In the genomic region with DNA sequence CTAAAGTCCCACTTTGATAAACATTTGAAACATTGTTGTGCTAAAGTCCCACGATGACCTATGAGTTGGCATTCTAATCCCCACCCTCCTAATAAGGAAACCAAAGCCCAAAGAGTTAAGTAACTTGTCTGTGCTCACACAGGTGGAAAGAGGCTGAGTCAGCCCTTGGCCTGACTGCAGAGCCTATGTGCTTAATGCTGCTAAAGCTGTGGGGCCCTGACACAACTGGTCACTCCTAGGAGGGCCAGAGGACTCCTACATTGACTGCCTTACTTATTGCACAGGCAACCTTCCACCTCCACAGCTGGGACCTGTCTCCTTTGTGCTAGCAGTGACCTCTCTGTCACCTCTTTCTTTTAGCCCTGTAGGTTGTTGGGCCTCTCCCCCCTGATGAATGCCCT, we compare ENCODE assay signal across 14 mouse cellular contexts.
A peak's percentile ranks its signal among the peaks of the same experiment; 100 is the strongest.
DNase-seq lines count a peak whose midpoint lies in the region; ATAC-seq and TF ChIP-seq lines count a peak whose summit lies in the region.
"Had no signal": no experiment of that assay in that cellular context is flagged by ENCODE, and none has a peak within 500 bp of the region (broad histone marks: within the 10 kb centered on the region; RNA-seq: fewer than 3 reads in every experiment).

No protein-coding gene starts in this region.

- peak overlapping the region; percentile 69; the same call in 1 of the 2 replicates for H3K27ac ChIP-seq in forebrain, embryonic 10.5 days
- H3K27ac ChIP-seq in forebrain, embryonic 11.5 days (ENCODE audit: low read depth, low read length) = no peak overlapping the region
- peak overlapping the region; percentile 75 for H3K27ac ChIP-seq in stomach, postnatal 0 days (replicated peaks)
- H3K27ac ChIP-seq in forebrain, embryonic 16.5 days (ENCODE audit: low read length) = no peak overlapping the region
- H3K27ac ChIP-seq: limb, embryonic 13.5 days; midbrain, embryonic 13.5 days had no signal

- H3K36me3 ChIP-seq in forebrain, embryonic 10.5 days (replicated peaks) = no peaks in the 10 kb centered on the region
- H3K36me3 ChIP-seq in forebrain, embryonic 11.5 days (ENCODE audit: control insufficient read depth, insufficient read depth, low read length) = no peaks in the 10 kb centered on the region
- H3K36me3 ChIP-seq in megakaryocyte, embryonic 14.5 days (replicated peaks; ENCODE audit: low read length) = peaks cover 86% of the 10 kb centered on the region
- no peaks in the 10 kb centered on the region; the same call in 1 of the 2 replicates for H3K36me3 ChIP-seq in stomach, postnatal 0 days (ENCODE audit: control insufficient read depth, insufficient read depth, low read length)
- H3K36me3 ChIP-seq in forebrain, embryonic 16.5 days (ENCODE audit: control insufficient read depth, insufficient read depth) = no peaks in the 10 kb centered on the region
- H3K36me3 ChIP-seq: limb, embryonic 13.5 days; midbrain, embryonic 13.5 days had no signal

- peaks cover 37% of the 10 kb centered on the region for H3K27me3 ChIP-seq in forebrain, embryonic 10.5 days (ENCODE audit: poor library complexity, severe bottlenecking)
- H3K27me3 ChIP-seq in forebrain, embryonic 11.5 days (ENCODE audit: control insufficient read depth, insufficient read depth, low read length) = no peaks in the 10 kb centered on the region
- no peaks in the 10 kb centered on the region for H3K27me3 ChIP-seq in megakaryocyte, embryonic 14.5 days (replicated peaks)
- H3K27me3 ChIP-seq in stomach, postnatal 0 days (ENCODE audit: control insufficient read depth, insufficient read depth, low read length) = no peaks in the 10 kb centered on the region
- H3K27me3 ChIP-seq in forebrain, embryonic 16.5 days (replicated peaks; ENCODE audit: control insufficient read depth, insufficient read depth, low read length) = no peaks in the 10 kb centered on the region

- WGBS in forebrain, embryonic 10.5 days = 41% methylated on average over 1 of the region's 1 CpGs
- WGBS in forebrain, embryonic 11.5 days = 14% methylated on average over 1 of the region's 1 CpGs
- WGBS in stomach, postnatal 0 days = 10% methylated on average over 1 of the region's 1 CpGs
- WGBS in forebrain, embryonic 16.5 days = 8% methylated on average over 1 of the region's 1 CpGs

- no peak for DNase-seq in forebrain, embryonic 10.5 days (ENCODE audit: extremely low spot score, low spot score)
- DNase-seq in forebrain, embryonic 11.5 days (ENCODE audit: low spot score) = no peak
- DNase-seq in kidney, postnatal 4 days = peak; percentile 54 to 62
- peak; percentile 48 for DNase-seq in stomach, postnatal 0 days (ENCODE audit: low spot score)
- DNase-seq in adrenal gland, adult 2 months = no peak
- DNase-seq: B cell, adult 2 months; gastrocnemius, postnatal 25 days; heart, postnatal 14 days; thymus, postnatal 25 days had no signal

- no peak overlapping the region for H3K9ac ChIP-seq in forebrain, embryonic 11.5 days (ENCODE audit: low read length)
- no peak overlapping the region for H3K9ac ChIP-seq in stomach, postnatal 0 days (ENCODE audit: low read length)
- no peak overlapping the region for H3K9ac ChIP-seq in forebrain, embryonic 16.5 days (replicated peaks; ENCODE audit: low read depth, low read length)
- H3K9ac ChIP-seq: limb, embryonic 13.5 days; midbrain, embryonic 13.5 days had no signal

- no peak overlapping the region for H3K4me2 ChIP-seq in forebrain, embryonic 11.5 days (ENCODE audit: low read depth, low read length, severe bottlenecking)
- no peak overlapping the region for H3K4me2 ChIP-seq in stomach, postnatal 0 days (replicated peaks; ENCODE audit: low read depth)
- no peak overlapping the region for H3K4me2 ChIP-seq in forebrain, embryonic 16.5 days (ENCODE audit: low read length)
- H3K4me2 ChIP-seq: limb, embryonic 13.5 days; midbrain, embryonic 13.5 days had no signal

- H3K4me3 ChIP-seq in forebrain, embryonic 10.5 days = no peak overlapping the region
- H3K4me3 ChIP-seq in forebrain, embryonic 11.5 days (ENCODE audit: low read depth, low read length) = no peak overlapping the region
- peak overlapping the region; percentile 69 for H3K4me3 ChIP-seq in megakaryocyte, embryonic 14.5 days (replicated peaks)
- H3K4me3 ChIP-seq in stomach, postnatal 0 days (ENCODE audit: low read depth, low read length) = no peak overlapping the region
- H3K4me3 ChIP-seq in forebrain, embryonic 16.5 days (replicated peaks; ENCODE audit: low read length) = no peak overlapping the region
- H3K4me3 ChIP-seq: limb, embryonic 13.5 days; midbrain, embryonic 13.5 days had no signal

- no peak for ATAC-seq in forebrain, embryonic 11.5 days (replicated peaks; ENCODE audit: low FRiP score)
- no peak for ATAC-seq in megakaryocyte, adult 5-6 weeks (ENCODE audit: poor library complexity, severe bottlenecking)
- peak; percentile 78 for ATAC-seq in stomach, postnatal 0 days (ENCODE audit: low FRiP score, low TSS enrichment)
- no peak for ATAC-seq in forebrain, embryonic 16.5 days
- ATAC-seq: midbrain, embryonic 13.5 days had no signal

- peaks cover 25% of the 10 kb centered on the region for H3K4me1 ChIP-seq in forebrain, embryonic 10.5 days
- 0 out of 2 replicates have a peak, but pooled peaks cover 3% of the 10 kb centered on the region for H3K4me1 ChIP-seq in forebrain, embryonic 11.5 days (replicated peaks; ENCODE audit: control insufficient read depth, insufficient read depth, low read length)
- H3K4me1 ChIP-seq in megakaryocyte, embryonic 14.5 days = peaks cover 96% of the 10 kb centered on the region
- H3K4me1 ChIP-seq in stomach, postnatal 0 days (replicated peaks; ENCODE audit: control insufficient read depth, insufficient read depth) = no peaks in the 10 kb centered on the region
- no peaks in the 10 kb centered on the region for H3K4me1 ChIP-seq in forebrain, embryonic 16.5 days (replicated peaks; ENCODE audit: control insufficient read depth, insufficient read depth, low read length)

- H3K9me3 ChIP-seq in forebrain, embryonic 10.5 days = no peaks in the 10 kb centered on the region
- H3K9me3 ChIP-seq in forebrain, embryonic 11.5 days (ENCODE audit: control insufficient read depth, low read length) = no peaks in the 10 kb centered on the region
- H3K9me3 ChIP-seq in megakaryocyte, embryonic 14.5 days = no peaks in the 10 kb centered on the region
- H3K9me3 ChIP-seq in stomach, postnatal 0 days (ENCODE audit: control insufficient read depth, low read length) = no peaks in the 10 kb centered on the region
- H3K9me3 ChIP-seq in forebrain, embryonic 16.5 days (ENCODE audit: control insufficient read depth, low read length) = no peaks in the 10 kb centered on the region
- H3K9me3 ChIP-seq: limb, embryonic 13.5 days; midbrain, embryonic 13.5 days had no signal

- no peak for TF ChIP-seq EP300 in stomach, postnatal 0 days (optimal IDR thresholded peaks at IDR 0.05)

- no peak for TF ChIP-seq CTCF in stomach, postnatal 0 days (IDR thresholded peaks at IDR 0.05; ENCODE audit: low read depth)

Comparison
In these comparisons a context has a peak if more than half of its experiments do, and no peak if none do; other contexts are left out.
1. H3K27ac ChIP-seq: peak in forebrain, embryonic 10.5 days (single experiment) and stomach, postnatal 0 days (single experiment); none in forebrain, embryonic 11.5 days (single experiment) and forebrain, embryonic 16.5 days (single experiment).
2. DNase-seq: peak in kidney, postnatal 4 days (2 of 2) and stomach, postnatal 0 days (single experiment); none in forebrain, embryonic 10.5 days (single experiment), forebrain, embryonic 11.5 days (single experiment) and adrenal gland, adult 2 months (single experiment).